Mouse (Mus musculus) erythroblast, embryonic 14.5 days (primary cell): ENCODE data around the gene B4galnt4. TPM values are rescaled to one million over a fixed set of nuclear protein-coding genes. Genes with fewer than 3 reads are reported as not detected.
A peak's percentile ranks its signal among the peaks of the same experiment; 100 is the strongest.

Source experiments
- H3K27me3 ChIP-seq: 2 replicates; pipeline ENCODE4 v1.6.1; 2012; ENCODE audit warnings: inconsistent platforms; ENCODE audit not compliant: control insufficient read depth
- H3K36me3 ChIP-seq: 2 replicates; pipeline ENCODE4 v1.6.1; 2012; ENCODE audit warnings: mild to moderate bottlenecking, inconsistent platforms; ENCODE audit not compliant: control insufficient read depth
- H3K4me1 ChIP-seq: 2 replicates; pipeline ENCODE4 v1.6.1; 2012; ENCODE audit warnings: inconsistent platforms; ENCODE audit not compliant: control insufficient read depth
- H3K4me3 ChIP-seq: replicated peaks from 2 replicates; pipeline ENCODE3; 2012; ENCODE audit warnings: moderate library complexity, mild to moderate bottlenecking, inconsistent platforms
- H3K9me3 ChIP-seq: 2 replicates; pipeline ENCODE4 v1.6.1; 2012; ENCODE audit warnings: low read length, inconsistent platforms, mixed read lengths; ENCODE audit not compliant: control insufficient read depth
- GATA1 ChIP-seq: IDR thresholded peaks from 2 replicates; pipeline ENCODE4 v1.6.1; 2012; ENCODE audit warnings: low read length, inconsistent platforms, mixed read lengths
- TAL1 ChIP-seq: IDR thresholded peaks from 3 replicates; pipeline ENCODE4 v1.6.1; 2012; ENCODE audit warnings: low read length, inconsistent platforms, mixed read lengths
- polyA plus RNA-seq: library from polyadenylated mRNA; stranded (reverse); fragments of >175 nt; gene quantifications from 2 replicates; pipeline ENCODE4 v1.2.3, GENCODE M21; 2012

The B4galnt4 gene
- polyA plus RNA-seq, 1 experiment = 0.03 TPM

DNA sequence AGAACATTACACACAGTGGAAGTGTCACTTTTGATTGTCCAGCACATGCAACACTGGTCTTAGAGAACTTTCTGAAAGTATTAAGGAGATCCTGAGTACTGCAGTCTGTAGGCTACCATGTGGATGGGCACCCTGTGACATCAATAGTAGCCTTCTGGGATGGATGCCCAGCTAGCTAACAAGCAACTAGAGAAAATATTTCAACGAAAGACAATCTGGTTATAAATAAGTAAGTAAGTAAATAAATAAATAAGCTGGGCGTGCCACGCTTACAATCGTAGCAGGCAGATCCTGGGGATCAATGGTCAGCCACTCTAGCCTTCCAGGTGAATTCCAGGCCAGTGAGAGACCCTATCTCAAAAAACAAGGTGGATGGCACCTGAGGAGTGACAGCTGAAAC is 8.9 kb upstream of the B4galnt4 start:
- Histone ChIP-seq H3K9me3 (peaks cover 4% of the 10 kb centered on the region), H3K36me3 (no peaks in the 10 kb centered on the region), H3K4me3 (no peak overlapping the region), H3K27me3 (no peaks in the 10 kb centered on the region; the same call in 1 of the 2 replicates), H3K4me1 (peaks cover 23% of the 10 kb centered on the region)
- TF ChIP-seq TAL1 (no peak), GATA1 (no peak)

DNA sequence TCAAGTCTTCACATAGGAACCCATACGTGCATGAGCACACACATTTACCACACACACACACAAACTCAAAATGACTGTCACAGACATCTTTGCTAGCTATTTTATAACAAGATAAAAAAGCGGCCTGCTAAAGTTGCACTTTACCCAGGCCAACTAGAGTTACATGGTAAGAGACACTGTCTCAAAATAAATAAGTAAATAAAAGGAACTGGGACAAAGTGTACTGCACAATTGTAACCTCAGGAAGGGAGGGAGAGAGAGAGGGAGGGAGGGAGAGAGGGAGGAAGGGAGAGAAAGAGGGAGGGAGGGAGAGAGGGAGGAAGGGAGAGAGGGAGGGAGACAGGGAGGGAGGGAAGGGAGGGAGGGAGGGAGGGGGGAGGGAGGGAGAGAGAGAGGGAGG is 8.5 kb upstream of the B4galnt4 start:
- Histone ChIP-seq H3K4me1 (peaks cover 19% of the 10 kb centered on the region), H3K4me3 (no peak overlapping the region), H3K27me3 (peaks cover 2% of the 10 kb centered on the region), H3K9me3 (peaks cover 4% of the 10 kb centered on the region), H3K36me3 (no peaks in the 10 kb centered on the region)
- no peak for TF ChIP-seq TAL1
- no peak for TF ChIP-seq GATA1

- H3K36me3 ChIP-seq = no peaks in the 10 kb centered on the region
- H3K4me1 ChIP-seq = peaks cover 10% of the 10 kb centered on the region
- no peak for TF ChIP-seq GATA1
- no peak for TF ChIP-seq TAL1
- H3K9me3 ChIP-seq = peaks cover 4% of the 10 kb centered on the region
- H3K4me3 ChIP-seq = no peak overlapping the region
- H3K27me3 ChIP-seq = peaks cover 36% of the 10 kb centered on the region
Observed at GRCm38 (mm10) chr7:141055785-141056184, 5.1 kb upstream of the B4galnt4 start.

- Histone ChIP-seq H3K4me3 (no peak overlapping the region), H3K27me3 (peaks cover 48% of the 10 kb centered on the region), H3K36me3 (no peaks in the 10 kb centered on the region), H3K4me1 (peaks cover 17% of the 10 kb centered on the region), H3K9me3 (peaks cover 4% of the 10 kb centered on the region)
- TF ChIP-seq GATA1 (no peak), TAL1 (no peak)
Observed at GRCm38 (mm10) chr7:141056976-141057375, 3.9 kb upstream of the B4galnt4 start.

DNA sequence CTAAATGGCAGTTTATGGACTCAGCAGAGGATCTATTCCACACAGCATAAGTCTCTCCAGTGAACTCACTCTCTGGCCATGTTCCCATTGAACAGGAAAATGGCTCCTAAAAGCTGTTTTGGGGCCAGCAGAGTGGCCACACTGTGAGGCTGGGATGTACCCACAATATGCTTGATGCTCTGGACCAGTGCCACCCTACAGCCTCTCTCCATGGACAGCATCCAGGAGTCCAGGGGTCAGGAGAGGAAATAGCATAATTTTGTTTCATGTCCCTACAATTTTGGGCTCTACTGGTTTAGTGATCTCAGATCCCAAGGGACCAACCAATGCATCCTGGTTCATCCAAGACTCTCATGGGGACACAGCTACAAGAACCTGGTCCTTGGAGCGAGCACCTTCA is 3.4 kb upstream of the B4galnt4 start:
- H3K27me3 ChIP-seq = peaks cover 54% of the 10 kb centered on the region
- no peaks in the 10 kb centered on the region for H3K36me3 ChIP-seq
- peaks cover 18% of the 10 kb centered on the region for H3K4me1 ChIP-seq

GRCm38 (mm10) chr7:141058601-141059341 is 2.1 kb upstream of the B4galnt4 start:
- H3K9me3 ChIP-seq = peaks cover 4% of the 10 kb centered on the region
- H3K36me3 ChIP-seq = no peaks in the 10 kb centered on the region
- peaks cover 65% of the 10 kb centered on the region for H3K27me3 ChIP-seq
- no peak overlapping the region for H3K4me3 ChIP-seq
- no peak for TF ChIP-seq TAL1
- TF ChIP-seq GATA1 = no peak
- peaks cover 22% of the 10 kb centered on the region for H3K4me1 ChIP-seq

More for the DNA sequence above, 3.4 kb upstream of the B4galnt4 start:
- no peak for TF ChIP-seq GATA1
- TF ChIP-seq TAL1 = no peak
- peaks cover 4% of the 10 kb centered on the region for H3K9me3 ChIP-seq
- no peak overlapping the region for H3K4me3 ChIP-seq

- H3K36me3 ChIP-seq = no peaks in the 10 kb centered on the region
- TF ChIP-seq TAL1 (no peak), GATA1 (no peak)
- peaks cover 4% of the 10 kb centered on the region for H3K9me3 ChIP-seq
- H3K4me1 ChIP-seq = peaks cover 22% of the 10 kb centered on the region
- no peak overlapping the region for H3K4me3 ChIP-seq
- peaks cover 76% of the 10 kb centered on the region for H3K27me3 ChIP-seq
Observed at GRCm38 (mm10) chr7:141059929-141060328, 975 bp upstream of the B4galnt4 start.

GRCm38 (mm10) chr7:141061269-141061692 is 377 bp downstream of the B4galnt4 start:
- Histone ChIP-seq H3K36me3 (no peaks in the 10 kb centered on the region), H3K9me3 (no peaks in the 10 kb centered on the region; the same call in 1 of the 2 replicates), H3K4me3 (peak overlapping the region; percentile 31), H3K4me1 (peaks cover 22% of the 10 kb centered on the region), H3K27me3 (peaks cover 76% of the 10 kb centered on the region)
- TF ChIP-seq GATA1 (no peak), TAL1 (no peak)

GRCm38 (mm10) chr7:141062525-141062924 is 1.6 kb downstream of the B4galnt4 start:
- H3K36me3 ChIP-seq = no peaks in the 10 kb centered on the region
- H3K4me3 ChIP-seq = no peak overlapping the region
- TF ChIP-seq GATA1 (no peak), TAL1 (no peak)
- H3K27me3 ChIP-seq = peaks cover 78% of the 10 kb centered on the region
- H3K4me1 ChIP-seq = peaks cover 22% of the 10 kb centered on the region
- no peaks in the 10 kb centered on the region; the same call in 1 of the 2 replicates for H3K9me3 ChIP-seq

DNA sequence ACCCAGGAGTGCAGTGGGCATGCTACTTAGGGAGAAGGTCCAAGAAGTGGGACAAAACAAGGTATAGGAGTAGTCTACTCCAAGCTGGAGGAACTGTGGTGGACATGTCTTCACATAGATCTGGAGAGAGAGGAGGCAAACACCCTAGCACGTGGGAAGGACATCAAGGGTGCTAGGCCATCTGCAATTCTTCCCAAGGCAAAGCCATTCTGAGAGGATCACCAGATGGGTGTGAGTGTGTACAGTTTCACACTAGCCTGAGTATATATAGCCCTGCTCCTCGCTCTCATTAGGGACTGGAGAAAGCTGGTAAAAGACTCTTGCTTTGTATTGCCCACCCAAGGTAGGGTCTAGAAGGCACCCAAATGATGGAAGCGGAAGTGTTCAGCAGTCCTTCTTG is 2.4 kb downstream of the B4galnt4 start:
- peaks cover 78% of the 10 kb centered on the region for H3K27me3 ChIP-seq
- H3K4me3 ChIP-seq = no peak overlapping the region
- H3K9me3 ChIP-seq = no peaks in the 10 kb centered on the region; the same call in 1 of the 2 replicates
- H3K36me3 ChIP-seq = no peaks in the 10 kb centered on the region
- H3K4me1 ChIP-seq = peaks cover 22% of the 10 kb centered on the region
- TF ChIP-seq TAL1 (no peak), GATA1 (no peak)
